Mouse (Mus musculus) liver, embryonic 15.5 days (tissue): ENCODE data around the gene Gm15517. TPM values are rescaled to one million over a fixed set of nuclear protein-coding genes. Genes with fewer than 3 reads are reported as not detected.

Source experiments
- ATAC-seq: fragments of 200-750 bp; cut with Nextera tagmentation; 2 replicates; pipeline ENCODE4 v1.8.0; 2017; ENCODE audit warnings: moderate number of reproducible peaks, mild to moderate bottlenecking, moderate library complexity; ENCODE audit not compliant: insufficient read depth
- H3K27ac ChIP-seq: fragments of 300-500 bp; sonication (generic); replicated peaks from 2 replicates; pipeline ENCODE4 v1.5.1; 2015; ENCODE audit warnings: mild to moderate bottlenecking, inconsistent platforms
- H3K27me3 ChIP-seq: fragments of 300-500 bp; sonication (generic); 2 replicates; pipeline ENCODE4 v1.6.1; 2015; ENCODE audit warnings: mild to moderate bottlenecking, inconsistent platforms
- H3K36me3 ChIP-seq: fragments of 300-500 bp; sonication (generic); replicated peaks from 2 replicates; pipeline ENCODE4 v1.6.1; 2015; ENCODE audit warnings: moderate library complexity, mild to moderate bottlenecking, inconsistent platforms
- H3K4me1 ChIP-seq: fragments of 300-500 bp; sonication (generic); replicated peaks from 2 replicates; pipeline ENCODE4 v1.6.1; 2015; ENCODE audit warnings: inconsistent platforms
- H3K4me2 ChIP-seq: fragments of 300-500 bp; sonication (generic); 2 replicates; pipeline ENCODE4 v1.6.1; 2015; ENCODE audit warnings: moderate library complexity, mild to moderate bottlenecking, inconsistent platforms
- H3K4me3 ChIP-seq: fragments of 300-500 bp; sonication (generic); replicated peaks from 2 replicates; pipeline ENCODE4 v1.5.1; 2015; ENCODE audit warnings: mild to moderate bottlenecking, inconsistent platforms
- H3K9ac ChIP-seq: fragments of 300-500 bp; sonication (generic); 2 replicates; pipeline ENCODE4 v1.6.1; 2015; ENCODE audit warnings: moderate library complexity, mild to moderate bottlenecking, inconsistent platforms
- H3K9me3 ChIP-seq: fragments of 300-500 bp; sonication (generic); replicated peaks from 2 replicates; pipeline ENCODE4 v1.6.1; 2016; ENCODE audit warnings: inconsistent platforms
- WGBS: fragments of 180-500 bp; shearing (Covaris S2); methylation state at CpG from one replicate; pipeline ENCODE4 v1.1.7; 2015; ENCODE audit warnings: mixed read lengths; ENCODE audit not compliant: insufficient replicate concordance; 5-methylcytosine and 5-hydroxymethylcytosine counted together
- polyA plus RNA-seq: library from polyadenylated mRNA; unstranded; fragments of >200 nt; fragmentation: Nextera tagmentation; extraction: Ambion mirVana; gene quantifications from 2 replicates; pipeline ENCODE4 v1.2.1, GENCODE M21; 2015

Gm15517 gene
- polyA plus RNA-seq, 1 experiment from 2014 or later, result not detected

- no peak overlapping the region for H3K27ac ChIP-seq
- peaks cover 13% of the 10 kb centered on the region for H3K27me3 ChIP-seq
- no peaks in the 10 kb centered on the region for H3K9me3 ChIP-seq
- no peaks in the 10 kb centered on the region for H3K36me3 ChIP-seq
- ATAC-seq, result no peak
- no peak overlapping the region for H3K4me3 ChIP-seq
- no peaks in the 10 kb centered on the region for H3K4me1 ChIP-seq
- H3K9ac ChIP-seq, result no peak overlapping the region
- no peak overlapping the region for H3K4me2 ChIP-seq
- WGBS, result 54% methylated on average over 2 of the region's 2 CpGs
Observed at GRCm38 (mm10) chr7:44271309-44271708, 10.1 kb downstream of the Gm15517 start.

DNA sequence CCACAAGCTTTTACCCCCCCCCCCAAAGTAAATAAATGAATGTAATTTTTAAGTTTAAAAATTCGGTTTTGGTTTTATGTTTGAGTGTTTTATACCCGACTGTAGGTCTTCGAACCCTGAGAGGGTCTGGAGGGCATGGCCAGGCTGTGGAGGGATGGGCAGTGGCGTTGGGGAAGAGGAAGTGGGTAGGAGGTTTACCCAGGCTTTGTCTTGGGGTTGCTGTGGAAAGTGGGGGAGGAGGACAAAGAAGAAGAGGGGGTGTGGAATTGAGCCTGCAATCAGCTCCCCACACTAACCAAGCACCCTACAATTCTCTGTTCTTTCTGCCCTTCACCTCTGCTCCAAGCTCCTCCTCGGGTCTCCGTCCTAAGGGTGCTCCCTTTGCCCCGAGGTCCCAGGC lies 11.3 kb downstream of the Gm15517 start:
- H3K4me3 ChIP-seq, result no peak overlapping the region
- ATAC-seq, result no peak
- no peaks in the 10 kb centered on the region for H3K9me3 ChIP-seq
- H3K9ac ChIP-seq, result no peak overlapping the region
- H3K36me3 ChIP-seq, result no peaks in the 10 kb centered on the region
- peaks cover 13% of the 10 kb centered on the region for H3K27me3 ChIP-seq
- no peak overlapping the region for H3K27ac ChIP-seq
- no peaks in the 10 kb centered on the region for H3K4me1 ChIP-seq
- 55% methylated on average over 7 of the region's 7 CpGs for WGBS
- no peak overlapping the region for H3K4me2 ChIP-seq

DNA sequence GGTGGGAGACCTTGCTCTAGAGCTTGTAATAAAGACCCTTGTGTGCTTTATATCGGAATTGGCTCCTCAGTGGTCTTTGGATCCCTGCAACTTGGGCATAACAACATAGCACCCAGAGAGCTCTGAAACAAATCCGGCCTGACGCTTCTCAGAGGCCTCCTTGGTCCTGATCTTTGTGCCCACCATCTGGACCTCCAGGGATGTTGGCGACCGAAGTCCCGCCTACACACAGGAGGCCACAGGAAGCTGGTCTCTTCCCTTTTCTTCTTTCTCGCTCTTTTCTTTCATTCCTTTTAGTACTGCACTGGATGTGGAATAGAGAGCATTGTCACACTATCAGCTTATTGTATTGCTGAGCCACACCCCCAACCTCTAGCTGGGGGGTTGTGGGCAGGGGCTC lies 12.2 kb downstream of the Gm15517 start:
- WGBS, result 44% methylated on average over 7 of the region's 7 CpGs
- Histone ChIP-seq H3K9ac (no peak overlapping the region), H3K9me3 (no peaks in the 10 kb centered on the region), H3K27ac (no peak overlapping the region), H3K36me3 (no peaks in the 10 kb centered on the region), H3K4me2 (no peak overlapping the region), H3K27me3 (peaks cover 13% of the 10 kb centered on the region), H3K4me3 (no peak overlapping the region), H3K4me1 (no peaks in the 10 kb centered on the region)
- ATAC-seq, result no peak

DNA sequence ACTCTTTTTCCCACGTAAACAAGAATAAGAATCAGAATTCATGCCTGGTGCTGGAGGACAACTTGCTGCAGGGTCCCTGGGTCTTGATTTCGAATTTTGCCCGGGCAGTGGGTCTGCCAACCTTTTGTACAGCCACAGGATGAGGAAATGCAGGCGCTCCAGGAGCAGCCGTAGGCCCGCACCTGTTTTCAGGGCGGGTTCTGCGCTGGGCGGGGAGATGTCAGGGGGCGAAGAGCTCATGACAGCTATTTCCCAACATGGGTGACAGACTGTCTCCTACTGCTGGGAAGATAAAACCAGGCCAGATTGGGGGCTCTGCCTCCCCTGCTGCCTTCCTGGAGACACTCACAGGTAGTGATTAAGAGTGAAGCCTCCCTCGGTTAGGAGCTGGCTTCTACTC lies 12.8 kb downstream of the Gm15517 start:
- ATAC-seq, result no peak
- H3K4me1 ChIP-seq, result no peaks in the 10 kb centered on the region
- no peak overlapping the region for H3K4me3 ChIP-seq
- H3K9ac ChIP-seq, result no peak overlapping the region
- no peaks in the 10 kb centered on the region for H3K36me3 ChIP-seq
- no peaks in the 10 kb centered on the region for H3K9me3 ChIP-seq
- H3K4me2 ChIP-seq, result no peak overlapping the region
- H3K27me3 ChIP-seq, result peaks cover 13% of the 10 kb centered on the region
- WGBS, result 36% methylated on average over 11 of the region's 11 CpGs
- no peak overlapping the region for H3K27ac ChIP-seq

DNA sequence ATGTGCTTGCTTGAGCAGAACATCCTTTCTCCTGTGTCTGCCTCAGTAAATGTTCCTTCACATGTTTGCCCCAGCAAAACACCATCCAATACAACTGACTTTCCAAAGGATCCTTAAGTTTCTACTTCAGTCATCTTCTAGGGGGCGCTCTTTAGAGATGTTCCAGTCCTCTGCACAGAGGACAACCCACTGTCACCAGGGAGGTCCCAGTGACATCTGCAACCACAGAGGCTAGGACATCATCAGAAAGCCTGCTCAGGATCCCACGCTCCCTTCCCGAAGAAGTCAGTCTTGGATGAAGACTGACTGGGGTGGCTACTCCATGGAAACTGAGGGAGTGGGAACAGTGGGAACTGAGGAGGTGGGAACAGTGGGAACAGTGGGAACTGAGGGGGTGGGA lies 14.3 kb downstream of the Gm15517 start:
- Histone ChIP-seq H3K9ac (no peak overlapping the region), H3K4me2 (no peak overlapping the region), H3K9me3 (no peaks in the 10 kb centered on the region), H3K36me3 (no peaks in the 10 kb centered on the region), H3K4me1 (no peaks in the 10 kb centered on the region), H3K4me3 (no peak overlapping the region), H3K27me3 (peaks cover 13% of the 10 kb centered on the region), H3K27ac (no peak overlapping the region)
- no peak for ATAC-seq
- 64% methylated on average over 3 of the region's 3 CpGs for WGBS

DNA sequence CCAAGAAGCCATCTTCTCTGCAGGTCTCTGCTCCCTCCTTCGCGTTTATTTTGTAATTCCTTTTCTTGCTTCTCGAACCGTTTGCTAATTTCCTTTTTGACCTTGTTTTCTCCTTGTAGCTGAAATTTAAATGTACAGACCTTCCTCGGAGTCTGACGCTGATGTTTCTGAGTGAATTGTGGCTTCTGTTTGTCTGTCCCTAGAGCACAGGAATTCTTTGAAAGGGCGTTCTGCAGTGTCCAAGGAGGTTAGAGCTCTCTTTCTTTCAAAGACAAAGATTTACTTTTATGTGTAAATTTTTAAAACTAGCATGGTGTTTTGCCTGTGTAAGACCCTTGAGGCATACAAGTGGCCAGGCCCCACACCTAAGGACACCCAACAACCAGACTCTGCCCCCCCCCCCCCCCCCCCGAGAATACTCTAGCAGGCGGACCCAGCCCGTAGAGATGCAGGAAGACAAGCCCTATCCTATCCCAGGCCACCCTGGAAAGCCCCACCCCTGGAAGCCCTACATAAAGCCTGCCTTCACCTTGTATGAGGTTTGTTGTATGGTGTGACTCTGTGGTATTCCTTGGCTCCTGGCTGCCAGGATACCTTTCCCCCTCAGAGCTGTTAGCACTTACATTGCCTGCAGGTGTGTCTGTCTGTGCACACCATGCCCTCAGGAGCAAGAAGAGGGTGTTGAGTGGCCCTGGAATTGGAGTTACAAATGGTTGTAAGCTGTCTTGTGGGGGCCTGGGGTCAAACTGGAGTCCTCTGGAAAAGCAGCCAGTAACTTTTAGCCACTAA lies 15.4 kb downstream of the Gm15517 start:
- H3K9ac ChIP-seq, result no peak overlapping the region
- H3K4me2 ChIP-seq, result no peak overlapping the region
- H3K36me3 ChIP-seq, result no peaks in the 10 kb centered on the region
- H3K4me1 ChIP-seq, result no peaks in the 10 kb centered on the region
- no peak for ATAC-seq
- no peak overlapping the region for H3K4me3 ChIP-seq
- peaks cover 13% of the 10 kb centered on the region for H3K27me3 ChIP-seq
- no peaks in the 10 kb centered on the region for H3K9me3 ChIP-seq
- no peak overlapping the region for H3K27ac ChIP-seq
- WGBS, result 48% methylated on average over 10 of the region's 10 CpGs

DNA sequence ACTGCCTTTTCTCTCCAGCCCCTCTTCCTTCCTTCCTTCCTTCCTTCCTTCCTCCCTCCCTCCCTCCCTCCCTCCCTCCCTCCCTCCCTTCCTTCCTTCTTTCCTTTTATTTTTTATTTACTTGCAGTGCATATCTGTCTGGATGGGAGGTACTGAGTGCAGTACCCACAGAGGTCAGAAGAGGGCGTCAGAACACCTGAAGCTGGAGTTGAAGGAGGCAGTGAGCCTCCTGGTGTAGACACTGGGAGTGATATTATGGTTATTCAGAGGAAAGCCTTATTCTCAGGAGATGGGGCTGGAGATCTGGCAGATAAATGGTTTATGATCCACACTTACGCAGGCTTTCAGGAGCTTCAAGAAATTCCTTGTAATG lies 16.0 kb downstream of the Gm15517 start:
- WGBS, result 46% methylated on average over 2 of the region's 2 CpGs
- no peak for ATAC-seq

DNA sequence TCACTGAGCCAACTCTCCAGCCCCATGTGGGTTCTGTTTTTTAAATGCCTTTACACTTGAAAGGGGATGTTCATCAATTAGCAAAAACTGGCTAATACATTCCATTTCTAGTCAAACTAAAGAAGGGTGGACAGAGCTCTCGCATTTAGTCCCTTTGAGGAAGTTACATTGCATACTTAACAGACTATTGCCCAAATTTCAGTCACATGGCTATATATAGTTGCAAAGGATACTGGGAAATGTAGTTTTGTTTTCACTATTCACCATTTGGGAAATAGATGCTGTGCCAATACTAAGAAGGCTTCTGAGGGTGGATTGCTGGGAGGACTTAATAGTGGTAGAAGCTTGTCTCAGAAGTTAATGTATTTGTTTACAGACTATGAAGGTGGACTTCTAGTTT lies 19.7 kb downstream of the Gm15517 start:
- Histone ChIP-seq H3K27me3 (no peaks in the 10 kb centered on the region; the same call in 1 of the 2 replicates), H3K9me3 (no peaks in the 10 kb centered on the region), H3K27ac (no peak overlapping the region), H3K4me3 (no peak overlapping the region), H3K36me3 (no peaks in the 10 kb centered on the region), H3K4me2 (no peak overlapping the region), H3K9ac (no peak overlapping the region), H3K4me1 (no peaks in the 10 kb centered on the region)
- no peak for ATAC-seq
- WGBS, result 10% methylated on average over 1 of the region's 1 CpGs

More for the DNA sequence above, 16.0 kb downstream of the Gm15517 start:
- Histone ChIP-seq H3K36me3 (no peaks in the 10 kb centered on the region), H3K4me1 (no peaks in the 10 kb centered on the region), H3K9ac (no peak overlapping the region), H3K4me3 (no peak overlapping the region), H3K27me3 (peaks cover 13% of the 10 kb centered on the region), H3K9me3 (no peaks in the 10 kb centered on the region), H3K27ac (no peak overlapping the region), H3K4me2 (no peak overlapping the region)

DNA sequence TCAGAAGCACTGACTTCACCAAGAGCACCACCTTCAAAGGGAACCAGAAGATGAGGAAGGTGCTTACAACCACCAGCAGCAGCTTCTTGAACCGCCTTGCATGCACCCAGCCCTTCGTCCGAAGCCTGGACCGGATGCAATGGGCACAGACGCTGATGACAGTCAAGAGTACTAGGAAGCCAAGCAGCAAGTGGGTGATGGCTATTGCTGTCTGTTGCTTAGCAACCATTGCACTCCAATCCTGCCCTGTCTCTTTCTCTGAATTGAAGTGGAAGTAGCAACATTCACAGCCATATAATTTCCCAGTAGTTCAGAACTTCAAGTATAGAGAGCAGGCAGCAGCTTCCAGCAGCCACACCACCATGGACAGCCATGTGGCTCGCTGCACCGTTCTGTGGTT lies 20.3 kb downstream of the Gm15517 start:
- no peak for ATAC-seq
- Histone ChIP-seq H3K4me2 (no peak overlapping the region), H3K36me3 (no peaks in the 10 kb centered on the region), H3K4me3 (no peak overlapping the region), H3K9ac (no peak overlapping the region), H3K4me1 (no peaks in the 10 kb centered on the region), H3K27ac (no peak overlapping the region), H3K27me3 (no peaks in the 10 kb centered on the region; the same call in 1 of the 2 replicates), H3K9me3 (no peaks in the 10 kb centered on the region)
- 65% methylated on average over 7 of the region's 7 CpGs for WGBS

DNA sequence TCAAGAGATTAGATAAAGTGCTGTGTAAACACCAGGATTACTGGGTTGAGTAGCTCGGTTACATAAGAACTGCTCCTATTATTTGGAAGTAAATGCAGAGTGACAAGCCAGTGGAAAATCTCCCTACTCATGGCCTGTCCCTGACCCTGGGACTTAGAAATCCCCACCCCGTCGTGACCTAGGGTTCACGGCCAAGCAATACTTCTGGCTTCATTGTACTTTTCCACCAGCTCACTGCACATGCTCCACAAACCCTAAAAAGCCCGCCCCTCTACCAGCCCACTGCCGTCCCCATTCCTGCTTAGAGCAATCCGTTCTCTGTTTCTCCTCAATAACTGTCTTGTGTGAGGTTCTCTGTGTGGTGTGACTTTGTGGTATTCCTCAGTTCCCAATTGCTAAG lies 26.5 kb downstream of the Gm15517 start:
- H3K9me3 ChIP-seq, result no peaks in the 10 kb centered on the region
- peaks cover 5% of the 10 kb centered on the region; the same call in 1 of the 2 replicates for H3K27me3 ChIP-seq
- no peak overlapping the region for H3K9ac ChIP-seq
- ATAC-seq, result no peak
- H3K4me2 ChIP-seq, result no peak overlapping the region
- no peak overlapping the region for H3K4me3 ChIP-seq
- H3K4me1 ChIP-seq, result no peaks in the 10 kb centered on the region
- H3K36me3 ChIP-seq, result no peaks in the 10 kb centered on the region
- 48% methylated on average over 7 of the region's 7 CpGs for WGBS
- H3K27ac ChIP-seq, result no peak overlapping the region

DNA sequence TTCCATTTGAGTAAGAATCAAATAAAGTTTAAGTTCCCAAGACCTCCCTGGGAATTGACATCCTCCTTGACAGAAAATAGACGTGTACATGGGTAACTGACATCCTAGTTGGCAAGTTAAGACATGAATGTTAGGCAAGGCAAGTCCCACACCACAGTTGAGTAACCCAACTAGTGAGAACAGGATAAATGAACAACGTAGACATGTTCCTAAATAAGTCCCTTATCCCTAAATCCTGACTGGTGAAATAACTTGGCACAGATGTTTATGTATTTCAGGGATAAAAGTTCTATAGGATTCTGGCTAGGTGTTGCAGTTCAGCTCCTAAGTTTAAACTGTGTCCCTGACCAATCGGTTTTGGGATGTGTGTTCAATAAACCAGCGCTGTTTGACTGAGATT lies 29.7 kb downstream of the Gm15517 start:
- Histone ChIP-seq H3K27ac (no peak overlapping the region), H3K9ac (no peak overlapping the region), H3K4me2 (no peak overlapping the region), H3K27me3 (peaks cover 9% of the 10 kb centered on the region; the same call in 1 of the 2 replicates), H3K4me3 (no peak overlapping the region), H3K9me3 (no peaks in the 10 kb centered on the region), H3K36me3 (no peaks in the 10 kb centered on the region), H3K4me1 (no peaks in the 10 kb centered on the region)
- 48% methylated on average over 4 of the region's 4 CpGs for WGBS
- ATAC-seq, result no peak

DNA sequence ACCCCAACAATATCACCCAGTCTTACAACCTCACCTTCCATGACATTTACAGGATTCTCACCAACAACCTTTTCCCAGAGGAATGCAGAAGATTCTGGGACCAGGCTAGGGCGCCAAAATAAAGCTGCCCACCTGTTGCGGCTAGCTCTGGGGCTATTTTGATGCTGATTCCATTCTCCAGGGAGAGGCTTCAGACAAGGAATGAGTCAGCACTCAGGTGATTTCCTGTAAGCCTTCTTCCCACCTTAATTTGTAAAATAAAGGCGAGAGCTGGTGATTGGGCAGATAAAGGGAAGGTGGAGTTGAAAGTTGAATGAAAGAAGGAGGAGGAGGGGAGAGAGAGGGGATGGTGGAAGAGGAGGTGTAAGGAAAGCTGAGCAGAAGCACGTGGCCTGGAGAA lies 30.2 kb downstream of the Gm15517 start:
- Histone ChIP-seq H3K4me1 (no peaks in the 10 kb centered on the region), H3K4me2 (no peak overlapping the region), H3K27me3 (peaks cover 9% of the 10 kb centered on the region; the same call in 1 of the 2 replicates), H3K27ac (no peak overlapping the region), H3K4me3 (no peak overlapping the region), H3K9ac (no peak overlapping the region), H3K36me3 (no peaks in the 10 kb centered on the region), H3K9me3 (no peaks in the 10 kb centered on the region)
- WGBS, result 36% methylated on average over 4 of the region's 4 CpGs
- ATAC-seq, result no peak
